Mouse (Mus musculus): ENCODE data around the gene Sorcs3. TPM values are rescaled to one million over a fixed set of nuclear protein-coding genes. Genes with fewer than 3 reads are reported as not detected.

Gene Sorcs3
- polyA plus RNA-seq, 1 experiment from 2014 or later, result 6.6 TPM

DNA sequence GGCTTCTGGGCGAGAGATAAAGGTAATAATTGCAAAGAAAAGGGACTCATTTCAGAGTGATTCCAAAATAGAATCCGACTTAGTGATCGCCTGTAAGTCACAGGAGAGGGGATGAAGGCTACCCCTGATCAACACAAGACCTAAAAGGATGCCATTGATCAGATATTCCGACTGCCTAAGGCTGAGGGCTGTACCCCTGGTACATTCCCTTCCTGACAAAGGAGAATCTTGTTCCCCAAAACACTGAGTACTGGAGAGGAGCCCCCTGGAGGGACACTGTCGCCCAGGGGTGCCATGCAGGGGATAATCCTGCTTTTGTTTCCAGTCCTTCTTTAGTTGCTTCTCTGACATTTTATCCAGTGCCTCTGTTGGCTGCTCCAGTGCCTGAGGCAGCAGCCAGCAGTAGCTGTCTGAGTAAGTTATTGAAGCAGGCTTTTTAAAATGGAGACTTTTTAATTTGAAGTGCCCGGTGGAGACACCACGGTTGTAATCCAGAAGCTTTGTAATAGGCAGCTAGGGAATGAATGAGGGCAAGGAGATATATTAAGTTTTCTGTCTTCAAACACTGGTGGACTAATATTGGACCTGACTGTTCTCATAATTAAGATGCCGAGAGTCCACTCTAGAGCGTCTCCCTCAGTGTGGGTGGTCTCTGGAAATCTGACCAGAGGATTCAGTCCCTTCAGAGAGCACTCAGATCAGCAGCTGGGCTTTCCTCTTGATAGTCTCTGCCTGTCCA is 342.5 kb downstream of the Sorcs3 start:
- Histone ChIP-seq H3K4me2 (replicated peaks) (no peak overlapping the region), H3K4me1 (peaks cover 4% of the 10 kb centered on the region; the same call in 1 of the 2 replicates), H3K4me3 (no peak overlapping the region), H3K27me3 (no peaks in the 10 kb centered on the region), H3K36me3 (no peaks in the 10 kb centered on the region), H3K9me3 (peaks cover 9% of the 10 kb centered on the region), H3K9ac (replicated peaks) (no peak overlapping the region), H3K27ac (replicated peaks) (no peak overlapping the region)
- peak; percentile 58; the same call in 1 of the 2 replicates for ATAC-seq (ENCODE audit: low FRiP score, low read depth)
- WGBS, result 11% methylated on average over 9 of the region's 9 CpGs

DNA sequence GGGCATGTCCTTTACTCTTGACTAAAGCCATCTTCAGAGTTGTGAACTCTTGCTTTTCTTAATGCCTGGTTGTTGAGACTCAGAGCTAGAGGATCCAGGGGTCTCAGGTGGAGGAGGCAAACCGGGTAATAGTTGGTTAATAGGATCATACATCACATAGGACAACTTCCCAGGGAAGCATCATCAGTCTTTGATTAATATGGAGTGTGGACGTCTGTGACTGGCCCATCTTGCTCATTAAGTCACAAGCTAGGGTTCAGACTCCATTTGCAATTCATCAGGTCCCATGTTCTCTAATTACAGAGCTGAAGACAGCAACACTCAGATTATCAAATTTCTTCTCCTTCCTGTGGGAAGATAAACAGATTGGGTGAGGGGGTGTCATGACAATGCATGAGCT is 353.6 kb downstream of the Sorcs3 start:
- H3K27me3 ChIP-seq, result no peaks in the 10 kb centered on the region
- no peak overlapping the region for H3K4me3 ChIP-seq
- H3K27ac ChIP-seq (replicated peaks), result no peak overlapping the region
- no peak overlapping the region for H3K9ac ChIP-seq (replicated peaks)
- no peaks in the 10 kb centered on the region for H3K9me3 ChIP-seq
- no peaks in the 10 kb centered on the region for H3K36me3 ChIP-seq
- ATAC-seq (ENCODE audit: low FRiP score, low read depth), result no peak
- H3K4me1 ChIP-seq, result no peaks in the 10 kb centered on the region
- no peak overlapping the region for H3K4me2 ChIP-seq (replicated peaks)
- WGBS, result 60% methylated on average over 2 of the region's 2 CpGs

DNA sequence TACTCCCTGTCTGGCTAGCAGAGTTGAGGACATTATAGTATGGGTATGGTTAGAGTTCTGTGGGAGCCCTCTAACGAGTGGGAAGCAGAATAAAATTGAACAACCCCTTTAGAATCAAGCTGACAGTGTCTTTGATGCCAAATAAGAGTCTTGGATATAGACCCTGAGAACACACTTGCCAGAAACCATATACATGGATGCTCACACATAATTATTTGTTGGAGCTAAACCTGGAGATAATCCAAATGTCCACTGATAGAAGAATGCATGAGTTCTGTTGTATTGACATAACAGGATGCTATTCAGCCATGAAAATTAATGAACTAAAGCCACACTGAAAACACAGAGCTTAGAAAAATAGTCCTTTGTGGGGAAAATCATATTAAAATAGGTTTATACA is 369.9 kb downstream of the Sorcs3 start:
- Histone ChIP-seq H3K4me2 (replicated peaks) (no peak overlapping the region), H3K9me3 (no peaks in the 10 kb centered on the region), H3K27ac (replicated peaks) (no peak overlapping the region), H3K9ac (replicated peaks) (no peak overlapping the region), H3K4me1 (peaks cover 5% of the 10 kb centered on the region; the same call in 1 of the 2 replicates), H3K27me3 (no peaks in the 10 kb centered on the region), H3K36me3 (no peaks in the 10 kb centered on the region), H3K4me3 (no peak overlapping the region)
- no peak for ATAC-seq (ENCODE audit: low FRiP score, low read depth)
- 64% methylated on average over 1 of the region's 1 CpGs for WGBS

DNA sequence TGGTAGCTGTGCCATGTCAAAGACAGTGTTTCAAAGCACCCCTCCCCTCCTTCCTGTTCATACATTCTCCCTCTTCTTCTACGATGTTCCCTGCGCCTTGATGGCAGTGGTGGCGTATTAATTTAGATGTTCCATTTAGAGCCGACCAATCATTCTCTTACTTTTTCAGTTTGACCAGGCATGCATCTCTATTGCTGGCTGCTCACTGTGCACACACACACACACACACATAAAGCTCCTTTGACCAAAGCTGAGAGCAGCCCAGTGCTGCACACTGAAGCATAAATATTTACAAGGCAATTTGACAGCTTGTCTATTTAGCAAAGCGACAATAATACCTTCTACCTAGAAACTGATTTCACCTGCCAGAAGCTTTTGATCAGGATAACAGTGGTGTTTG is 371.3 kb downstream of the Sorcs3 start:
- H3K4me1 ChIP-seq, result peaks cover 5% of the 10 kb centered on the region; the same call in 1 of the 2 replicates
- 70% methylated on average over 5 of the region's 5 CpGs for WGBS
- H3K4me2 ChIP-seq (replicated peaks), result no peak overlapping the region
- H3K36me3 ChIP-seq, result no peaks in the 10 kb centered on the region
- no peak overlapping the region for H3K4me3 ChIP-seq
- no peak overlapping the region for H3K27ac ChIP-seq (replicated peaks)
- no peaks in the 10 kb centered on the region for H3K9me3 ChIP-seq
- no peak overlapping the region for H3K9ac ChIP-seq (replicated peaks)
- ATAC-seq (ENCODE audit: low FRiP score, low read depth), result no peak
- H3K27me3 ChIP-seq, result no peaks in the 10 kb centered on the region

DNA sequence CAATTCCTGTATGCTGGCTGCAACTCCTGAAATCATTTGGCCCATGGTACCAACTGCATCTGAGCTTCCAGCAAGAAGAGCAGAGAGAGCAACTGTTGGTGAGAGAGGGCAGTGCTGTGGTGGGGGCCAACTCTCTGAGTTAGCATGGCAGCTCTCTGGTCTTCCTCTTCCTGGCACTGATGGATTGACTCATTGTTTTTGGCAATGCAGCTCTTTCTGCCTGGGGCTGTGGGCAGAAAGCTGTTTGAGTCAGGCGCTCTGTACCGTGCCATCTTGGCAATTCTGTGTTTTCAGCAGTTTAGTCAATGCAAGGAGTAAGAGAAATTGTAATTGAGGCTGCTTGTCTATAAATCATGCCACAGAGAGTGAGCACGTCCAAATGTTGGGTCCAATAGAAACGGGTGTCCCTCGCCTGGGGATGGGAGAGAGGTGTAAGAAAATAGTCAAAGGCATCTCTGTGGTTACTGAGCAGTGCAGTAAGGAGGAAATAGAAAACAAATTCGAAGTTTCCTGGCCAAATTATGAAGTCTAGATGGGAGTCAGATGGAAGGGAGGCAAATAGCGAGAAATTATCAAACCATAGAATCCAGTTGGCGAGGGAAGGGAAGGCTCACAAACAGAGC is 379.2 kb downstream of the Sorcs3 start:
- no peak overlapping the region for H3K4me3 ChIP-seq
- no peak overlapping the region for H3K4me2 ChIP-seq (replicated peaks)
- no peak overlapping the region for H3K27ac ChIP-seq (replicated peaks)
- H3K9me3 ChIP-seq, result no peaks in the 10 kb centered on the region
- no peak for ATAC-seq (ENCODE audit: low FRiP score, low read depth)
- no peak overlapping the region for H3K9ac ChIP-seq (replicated peaks)
- 91% methylated on average over 8 of the region's 8 CpGs for WGBS
- no peaks in the 10 kb centered on the region for H3K4me1 ChIP-seq
- no peaks in the 10 kb centered on the region for H3K36me3 ChIP-seq
- H3K27me3 ChIP-seq, result no peaks in the 10 kb centered on the region

DNA sequence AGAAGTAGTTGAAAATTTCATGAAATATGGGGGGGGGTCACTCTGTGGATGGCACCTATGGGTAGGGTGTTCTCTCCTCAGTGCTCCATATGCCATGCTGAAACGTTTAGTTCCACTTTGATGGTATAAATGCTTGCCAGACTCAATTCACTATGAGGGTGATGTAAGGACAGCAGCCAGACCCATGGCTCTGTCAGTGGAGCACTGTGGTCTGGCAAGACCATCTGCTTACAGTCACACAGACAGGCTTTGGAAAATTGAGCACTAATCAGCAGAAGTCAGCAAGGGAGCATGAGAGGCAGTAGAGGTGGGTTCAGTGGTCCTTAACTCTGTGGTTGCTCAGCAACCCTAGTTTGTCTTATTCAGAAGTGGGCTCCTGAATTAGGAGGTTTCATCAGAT is 411.1 kb downstream of the Sorcs3 start:
- H3K4me1 ChIP-seq, result no peaks in the 10 kb centered on the region

DNA sequence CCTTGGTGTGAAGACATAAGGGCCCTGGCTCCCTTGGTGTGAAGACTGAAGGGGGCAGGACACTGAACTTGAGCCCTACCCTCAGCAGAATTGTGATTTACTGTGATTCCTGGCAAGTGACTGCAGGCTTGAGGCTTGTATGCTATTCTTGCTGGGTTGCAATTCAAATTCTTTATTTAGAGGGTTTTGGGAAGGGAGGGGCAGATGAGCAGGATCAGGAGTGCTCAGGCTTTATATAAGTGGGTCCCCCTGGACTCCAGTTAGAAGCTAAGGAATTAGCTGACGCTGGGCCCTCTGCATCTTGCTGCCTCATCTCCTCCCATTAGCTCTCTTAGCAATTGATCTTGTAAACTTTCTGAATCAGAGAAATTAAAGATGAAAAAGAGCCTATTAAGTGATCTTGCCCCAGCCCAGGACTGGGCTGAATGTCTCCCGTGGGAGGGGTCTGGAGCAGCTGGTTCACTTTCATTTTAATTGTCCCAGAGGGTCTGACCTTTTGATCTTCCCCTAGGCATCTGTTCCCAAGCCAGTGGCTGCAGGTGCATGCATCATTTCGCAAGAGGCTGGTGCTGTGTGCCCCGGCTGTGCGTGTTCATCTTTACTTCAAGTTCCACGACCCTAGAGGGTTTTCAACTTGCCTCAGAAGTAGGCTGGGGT is 425.0 kb downstream of the Sorcs3 start:
- WGBS, result 51% methylated on average over 6 of the region's 6 CpGs
- no peak overlapping the region for H3K9ac ChIP-seq (replicated peaks)
- no peak overlapping the region for H3K4me2 ChIP-seq (replicated peaks)
- H3K27ac ChIP-seq (replicated peaks), result no peak overlapping the region
- H3K4me3 ChIP-seq, result no peak overlapping the region
- no peaks in the 10 kb centered on the region for H3K36me3 ChIP-seq
- no peaks in the 10 kb centered on the region for H3K4me1 ChIP-seq
- H3K9me3 ChIP-seq, result no peaks in the 10 kb centered on the region
- ATAC-seq (ENCODE audit: low FRiP score, low read depth), result peak; percentile 80
- no peaks in the 10 kb centered on the region for H3K27me3 ChIP-seq

More for the DNA sequence above, 411.1 kb downstream of the Sorcs3 start:
- ATAC-seq (ENCODE audit: low FRiP score, low read depth), result no peak
- Histone ChIP-seq H3K27ac (replicated peaks) (no peak overlapping the region), H3K36me3 (no peaks in the 10 kb centered on the region), H3K4me2 (replicated peaks) (no peak overlapping the region), H3K9ac (replicated peaks) (no peak overlapping the region), H3K9me3 (no peaks in the 10 kb centered on the region), H3K4me3 (no peak overlapping the region), H3K27me3 (no peaks in the 10 kb centered on the region)
- WGBS, result 50% methylated on average over 1 of the region's 1 CpGs

DNA sequence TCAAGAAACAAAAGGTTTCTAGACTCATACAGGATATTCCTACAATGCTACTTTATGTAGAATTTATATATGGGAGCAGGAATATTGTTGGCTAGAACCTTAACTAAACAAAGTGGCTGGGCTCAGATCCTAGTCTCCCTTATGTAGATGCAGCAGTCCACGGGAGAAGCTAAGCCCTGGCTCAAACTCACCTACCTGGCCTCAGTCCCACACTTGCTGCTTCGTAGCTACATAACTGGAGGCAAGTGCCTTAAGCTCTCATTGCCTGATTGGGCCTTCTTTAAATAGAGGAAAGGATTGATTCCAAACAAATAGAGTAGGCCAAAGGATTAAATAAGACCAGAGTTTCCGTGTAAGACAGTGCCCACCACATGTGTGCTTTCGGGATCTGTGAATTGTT is 436.7 kb downstream of the Sorcs3 start:
- 81% methylated on average over 4 of the region's 4 CpGs for WGBS
- ATAC-seq (ENCODE audit: low FRiP score, low read depth), result no peak

DNA sequence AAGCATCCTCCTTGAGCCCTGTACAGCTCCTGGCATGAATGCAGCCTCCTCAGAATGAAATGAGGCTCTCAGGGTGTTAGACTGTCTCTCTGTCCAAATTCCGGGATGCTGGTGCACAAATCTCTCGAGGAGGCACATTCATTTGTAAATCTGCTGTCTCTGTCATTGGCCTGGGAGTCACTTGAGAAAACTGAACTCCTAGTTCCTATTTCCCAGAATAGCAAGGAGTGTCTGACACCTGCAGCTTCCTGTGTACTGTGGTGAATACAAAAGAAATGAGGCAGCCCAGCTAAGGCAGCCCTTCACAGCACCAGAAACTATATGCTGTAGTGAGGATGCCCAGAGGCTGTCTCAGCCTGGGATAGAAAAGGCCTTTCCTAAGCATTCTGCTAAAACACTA is 444.1 kb downstream of the Sorcs3 start:
- no peaks in the 10 kb centered on the region for H3K9me3 ChIP-seq
- H3K9ac ChIP-seq (replicated peaks), result no peak overlapping the region
- H3K4me2 ChIP-seq (replicated peaks), result no peak overlapping the region
- ATAC-seq (ENCODE audit: low FRiP score, low read depth), result no peak
- H3K36me3 ChIP-seq, result no peaks in the 10 kb centered on the region
- H3K27me3 ChIP-seq, result no peaks in the 10 kb centered on the region
- H3K4me3 ChIP-seq, result no peak overlapping the region
- no peak overlapping the region for H3K27ac ChIP-seq (replicated peaks)
- WGBS, result 72% methylated on average over 2 of the region's 2 CpGs
- H3K4me1 ChIP-seq, result 0 out of 2 replicates have a peak, but pooled peaks cover 4% of the 10 kb centered on the region

More for the DNA sequence above, 436.7 kb downstream of the Sorcs3 start:
- Histone ChIP-seq H3K4me1 (0 out of 2 replicates have a peak, but pooled peaks cover 4% of the 10 kb centered on the region), H3K4me2 (replicated peaks) (no peak overlapping the region), H3K9ac (replicated peaks) (no peak overlapping the region), H3K27ac (replicated peaks) (no peak overlapping the region), H3K4me3 (no peak overlapping the region), H3K9me3 (no peaks in the 10 kb centered on the region), H3K27me3 (no peaks in the 10 kb centered on the region), H3K36me3 (no peaks in the 10 kb centered on the region)

DNA sequence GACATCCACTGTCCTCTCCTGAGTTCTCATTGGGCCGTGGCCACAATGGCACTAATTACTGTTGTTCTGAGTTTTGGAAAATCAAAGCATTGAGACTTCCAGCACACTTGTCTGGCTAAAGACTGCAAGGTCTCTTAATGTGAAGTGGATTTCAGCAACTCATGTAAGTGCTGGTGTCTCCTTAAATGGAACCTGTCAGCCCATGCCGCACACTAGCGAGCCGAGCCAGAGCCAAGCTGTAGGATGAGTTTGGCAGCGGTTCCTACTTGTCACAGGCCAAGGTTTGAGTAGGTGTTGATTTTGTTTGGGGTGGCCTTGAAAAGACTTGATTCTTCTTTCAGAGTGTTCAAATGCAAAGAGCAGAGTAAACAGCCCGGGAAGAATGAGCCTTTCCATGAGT is 445.8 kb downstream of the Sorcs3 start:
- no peak overlapping the region for H3K4me2 ChIP-seq (replicated peaks)
- H3K27me3 ChIP-seq, result no peaks in the 10 kb centered on the region
- H3K9ac ChIP-seq (replicated peaks), result no peak overlapping the region
- no peaks in the 10 kb centered on the region for H3K36me3 ChIP-seq
- 76% methylated on average over 6 of the region's 6 CpGs for WGBS
- H3K4me1 ChIP-seq, result no peaks in the 10 kb centered on the region
- H3K4me3 ChIP-seq, result no peak overlapping the region
- H3K9me3 ChIP-seq, result no peaks in the 10 kb centered on the region
- no peak overlapping the region for H3K27ac ChIP-seq (replicated peaks)
- ATAC-seq (ENCODE audit: low FRiP score, low read depth), result no peak

DNA sequence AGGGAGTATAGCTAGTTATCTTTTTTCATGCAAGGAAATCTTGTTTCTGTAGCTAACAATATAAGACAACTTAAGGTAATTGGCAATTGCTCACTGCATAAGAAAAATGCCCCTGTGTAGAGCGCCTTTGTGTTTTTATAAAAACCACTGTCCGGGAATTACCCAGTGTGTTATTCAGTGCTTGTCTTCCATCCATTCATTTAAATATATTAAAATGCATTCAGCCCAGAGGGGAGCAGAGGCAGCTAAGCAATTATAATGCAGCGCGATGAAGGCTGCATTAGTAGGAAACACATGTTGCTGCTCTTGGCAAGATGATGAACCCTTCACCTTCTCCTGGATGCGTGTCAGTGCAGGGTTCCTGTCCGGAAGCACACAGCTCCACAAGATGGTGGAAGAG is 454.4 kb downstream of the Sorcs3 start:
- 44% methylated on average over 6 of the region's 6 CpGs for WGBS

DNA sequence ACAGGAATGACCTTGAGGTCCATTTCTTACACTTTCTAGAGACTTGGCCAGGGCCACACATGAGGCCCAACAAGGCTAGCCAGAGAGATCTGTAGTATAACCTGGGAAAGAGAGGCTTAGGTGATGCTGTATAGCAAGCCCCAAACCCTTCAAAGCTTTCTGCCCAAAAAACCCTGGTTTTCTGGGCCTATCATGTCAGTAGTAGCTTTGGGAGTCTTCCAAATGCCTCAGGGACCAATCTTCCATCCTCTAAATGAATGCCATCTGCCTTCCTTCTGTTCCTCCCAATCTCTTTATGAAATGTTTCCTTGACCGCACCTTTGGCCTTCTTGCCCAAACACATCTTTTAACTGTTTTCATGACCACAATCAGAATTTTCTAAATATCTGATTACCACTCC is 474.1 kb downstream of the Sorcs3 start:
- H3K36me3 ChIP-seq, result no peaks in the 10 kb centered on the region
- 0 out of 2 replicates have a peak, but pooled peaks cover 4% of the 10 kb centered on the region for H3K9me3 ChIP-seq
- H3K4me1 ChIP-seq, result no peaks in the 10 kb centered on the region; the same call in 1 of the 2 replicates
- ATAC-seq (ENCODE audit: low FRiP score, low read depth), result no peak
- H3K9ac ChIP-seq (replicated peaks), result no peak overlapping the region
- H3K27me3 ChIP-seq, result no peaks in the 10 kb centered on the region
- no peak overlapping the region for H3K4me3 ChIP-seq
- H3K4me2 ChIP-seq (replicated peaks), result no peak overlapping the region
- 94% methylated on average over 1 of the region's 1 CpGs for WGBS
- H3K27ac ChIP-seq (replicated peaks), result no peak overlapping the region

More for the DNA sequence above, 454.4 kb downstream of the Sorcs3 start:
- Histone ChIP-seq H3K27ac (replicated peaks) (peak overlapping the region; percentile 46), H3K4me3 (no peak overlapping the region), H3K36me3 (no peaks in the 10 kb centered on the region), H3K27me3 (no peaks in the 10 kb centered on the region), H3K4me1 (peaks cover 13% of the 10 kb centered on the region), H3K9ac (replicated peaks) (no peak overlapping the region), H3K9me3 (no peaks in the 10 kb centered on the region), H3K4me2 (replicated peaks) (no peak overlapping the region)
- peak; percentile 80; the same call in 1 of the 2 replicates for ATAC-seq (ENCODE audit: low FRiP score, low read depth)
